Mouse (Mus musculus) kidney, embryonic 16.5 days (tissue): ENCODE measurements at regions not wholly inside any gene's neighbourhood (a gene's known extent, or its start where the extent isn't known, plus 50 kb on each side); places are given as distances from the start of the nearest gene placed in this dataset.

ENCODE experiments used
- ATAC-seq: fragments of 200-750 bp; cut with Nextera tagmentation; 2 replicates; pipeline ENCODE4 v1.8.0; 2017; ENCODE audit warnings: moderate TSS enrichment; ENCODE audit not compliant: low FRiP score, low TSS enrichment
- H3K27ac ChIP-seq: fragments of 300-500 bp; sonication (generic); 2 replicates; pipeline ENCODE4 v1.5.1; 2014; ENCODE audit warnings: low read length
- H3K27me3 ChIP-seq: fragments of 300-500 bp; sonication (generic); 2 replicates; pipeline ENCODE4 v1.6.1; 2014; ENCODE audit warnings: low read length, control low read depth, mixed read lengths; ENCODE audit not compliant: insufficient read depth
- H3K36me3 ChIP-seq: fragments of 300-500 bp; sonication (generic); 2 replicates; pipeline ENCODE4 v1.6.1; 2014; ENCODE audit warnings: low read length, control low read depth, mixed read lengths; ENCODE audit not compliant: insufficient read depth
- H3K4me1 ChIP-seq: fragments of 300-500 bp; sonication (generic); 2 replicates; pipeline ENCODE4 v1.6.1; 2014; ENCODE audit warnings: low read length, control low read depth, mixed read lengths; ENCODE audit not compliant: insufficient read depth
- H3K4me2 ChIP-seq: fragments of 300-500 bp; sonication (generic); replicated peaks from 2 replicates; pipeline ENCODE4 v1.6.1; 2014; ENCODE audit warnings: low read depth, low read length
- H3K4me3 ChIP-seq: fragments of 300-500 bp; sonication (generic); 2 replicates; pipeline ENCODE4 v1.5.1; 2014; ENCODE audit warnings: mild to moderate bottlenecking, low read length
- H3K9ac ChIP-seq: fragments of 300-500 bp; sonication (generic); replicated peaks from 2 replicates; pipeline ENCODE4 v1.6.1; 2014; ENCODE audit warnings: low read length
- H3K9me3 ChIP-seq: fragments of 300-500 bp; sonication (generic); 2 replicates; pipeline ENCODE4 v1.6.1; 2016; ENCODE audit warnings: low read length, control low read depth
- WGBS: fragments of 180-500 bp; shearing (Covaris S2); extraction: QIAGEN DNeasy Blood & Tissue Kit; methylation state at CpG from one replicate; pipeline ENCODE4 v1.1.7; 2014; 5-methylcytosine and 5-hydroxymethylcytosine counted together

- Histone ChIP-seq H3K36me3 (no peaks in the 10 kb centered on the region), H3K4me2 (no peak overlapping the region), H3K4me3 (no peak overlapping the region), H3K27ac (no peak overlapping the region), H3K4me1 (no peaks in the 10 kb centered on the region), H3K9me3 (no peaks in the 10 kb centered on the region), H3K9ac (no peak overlapping the region), H3K27me3 (no peaks in the 10 kb centered on the region)
- 66% methylated on average over 14 of the region's 14 CpGs for WGBS
- no peak for ATAC-seq
These were observed 285.1 kb upstream of the Camk1g start for GRCm38 (mm10) chr1:193655076-193655677.

GRCm38 (mm10) chr1:193650275-193650674 is 280.2 kb upstream of the Camk1g start:
- ATAC-seq: no peak
- Histone ChIP-seq H3K9ac (no peak overlapping the region), H3K36me3 (no peaks in the 10 kb centered on the region), H3K27me3 (no peaks in the 10 kb centered on the region), H3K4me3 (no peak overlapping the region), H3K27ac (no peak overlapping the region), H3K9me3 (no peaks in the 10 kb centered on the region), H3K4me2 (no peak overlapping the region), H3K4me1 (no peaks in the 10 kb centered on the region)

- no peaks in the 10 kb centered on the region for H3K9me3 ChIP-seq
- no peak overlapping the region for H3K27ac ChIP-seq
- H3K4me2 ChIP-seq: no peak overlapping the region
- WGBS: 90% methylated on average over 1 of the region's 1 CpGs
- H3K4me3 ChIP-seq: no peak overlapping the region
- no peaks in the 10 kb centered on the region for H3K27me3 ChIP-seq
- H3K9ac ChIP-seq: no peak overlapping the region
- no peaks in the 10 kb centered on the region for H3K36me3 ChIP-seq
- no peak for ATAC-seq
- no peaks in the 10 kb centered on the region for H3K4me1 ChIP-seq
These were observed 279.3 kb upstream of the Camk1g start for GRCm38 (mm10) chr1:193649400-193649799.

DNA sequence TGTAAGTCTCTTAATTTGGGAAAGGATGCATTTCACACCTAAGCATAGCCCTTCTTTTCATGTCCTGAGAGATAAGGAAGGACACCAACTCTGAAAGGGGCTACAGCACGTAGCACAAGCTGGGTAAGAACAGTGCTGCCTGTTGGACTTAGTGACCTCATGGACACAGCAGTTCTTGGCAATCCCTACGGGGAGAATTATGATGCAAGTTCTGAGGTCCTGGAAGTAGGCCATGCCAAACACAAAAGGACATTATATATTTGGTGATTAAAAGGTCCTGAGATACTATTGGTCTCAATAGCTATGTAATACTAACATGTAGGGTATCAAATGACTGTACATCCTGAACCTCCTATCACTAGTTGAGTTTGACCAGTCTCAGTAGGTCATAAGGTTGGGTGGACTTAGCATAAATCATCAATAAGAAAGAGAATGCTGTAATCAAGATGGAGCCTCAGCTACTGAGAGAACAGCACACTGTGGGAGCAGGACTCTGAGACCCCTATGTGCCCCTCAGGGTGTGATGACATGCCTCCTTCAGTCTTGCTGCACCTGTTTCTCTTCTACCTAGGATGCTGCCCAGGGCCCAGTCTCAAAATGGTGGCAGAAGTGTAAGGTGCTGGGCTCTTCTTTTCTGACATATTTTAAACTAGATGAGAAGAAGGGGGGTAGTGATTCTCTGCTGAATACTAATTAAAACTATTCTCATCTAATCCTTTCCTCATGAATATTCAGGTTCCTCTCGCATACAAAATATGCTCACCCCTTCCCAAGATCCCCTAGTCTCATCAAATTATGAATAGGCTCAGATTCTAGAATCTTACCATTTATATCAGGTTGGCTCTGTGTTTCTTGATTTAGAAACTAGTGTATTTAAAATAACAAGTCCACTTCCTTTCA is 277.5 kb upstream of the Camk1g start:
- Histone ChIP-seq H3K9ac (no peak overlapping the region), H3K27ac (no peak overlapping the region), H3K27me3 (no peaks in the 10 kb centered on the region), H3K4me3 (no peak overlapping the region), H3K4me1 (peaks cover 4% of the 10 kb centered on the region; the same call in 1 of the 2 replicates), H3K9me3 (0 out of 2 replicates have a peak, but pooled peaks cover 3% of the 10 kb centered on the region), H3K4me2 (no peak overlapping the region), H3K36me3 (no peaks in the 10 kb centered on the region)
- no peak for ATAC-seq
- WGBS: 72% methylated on average over 3 of the region's 3 CpGs

GRCm38 (mm10) chr1:193644506-193644905 is 274.4 kb upstream of the Camk1g start:
- ATAC-seq: no peak

GRCm38 (mm10) chr1:193636451-193636850 is 266.4 kb upstream of the Camk1g start:
- 62% methylated on average over 5 of the region's 5 CpGs for WGBS
- Histone ChIP-seq H3K9me3 (no peaks in the 10 kb centered on the region), H3K4me2 (no peak overlapping the region), H3K9ac (no peak overlapping the region), H3K27ac (no peak overlapping the region), H3K27me3 (no peaks in the 10 kb centered on the region), H3K4me3 (no peak overlapping the region), H3K4me1 (no peaks in the 10 kb centered on the region), H3K36me3 (no peaks in the 10 kb centered on the region)
- ATAC-seq: no peak

More at GRCm38 (mm10) chr1:193644506-193644905, 274.4 kb upstream of the Camk1g start:
- Histone ChIP-seq H3K36me3 (no peaks in the 10 kb centered on the region), H3K4me1 (peaks cover 4% of the 10 kb centered on the region; the same call in 1 of the 2 replicates), H3K27me3 (no peaks in the 10 kb centered on the region), H3K4me3 (no peak overlapping the region), H3K27ac (no peak overlapping the region), H3K9ac (no peak overlapping the region), H3K4me2 (no peak overlapping the region), H3K9me3 (0 out of 2 replicates have a peak, but pooled peaks cover 3% of the 10 kb centered on the region)
- WGBS: 84% methylated on average over 2 of the region's 2 CpGs

DNA sequence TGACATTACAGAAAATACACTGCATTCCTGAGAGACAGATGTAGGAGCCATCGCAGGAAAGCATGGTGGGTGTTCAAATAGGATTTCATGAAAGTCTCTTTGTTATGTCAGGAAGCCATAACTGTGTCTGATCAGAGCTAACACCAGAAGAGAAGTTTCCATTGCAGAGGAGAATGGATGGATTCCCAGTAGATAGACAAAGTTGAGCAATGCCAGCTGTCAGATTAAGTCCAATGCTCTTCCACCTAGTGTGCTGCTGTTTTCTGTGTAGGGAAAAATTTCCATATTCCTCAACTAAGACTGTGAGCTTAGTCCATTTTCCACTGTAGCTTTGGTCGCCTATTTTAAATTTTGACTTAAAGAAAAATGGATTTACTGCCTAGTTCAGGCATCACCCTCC is 262.0 kb upstream of the Camk1g start:
- WGBS: 87% methylated on average over 2 of the region's 2 CpGs
- no peak overlapping the region for H3K4me2 ChIP-seq

GRCm38 (mm10) chr1:193629887-193630286 is 259.8 kb upstream of the Camk1g start:
- Histone ChIP-seq H3K27ac (no peak overlapping the region), H3K27me3 (no peaks in the 10 kb centered on the region), H3K36me3 (no peaks in the 10 kb centered on the region), H3K9ac (no peak overlapping the region), H3K4me2 (no peak overlapping the region), H3K4me1 (peaks cover 7% of the 10 kb centered on the region; the same call in 1 of the 2 replicates), H3K4me3 (no peak overlapping the region), H3K9me3 (no peaks in the 10 kb centered on the region)
- WGBS: 60% methylated on average over 2 of the region's 2 CpGs
- no peak for ATAC-seq

More for the DNA sequence above, 262.0 kb upstream of the Camk1g start:
- Histone ChIP-seq H3K27me3 (no peaks in the 10 kb centered on the region), H3K9ac (no peak overlapping the region), H3K27ac (no peak overlapping the region), H3K36me3 (no peaks in the 10 kb centered on the region), H3K4me1 (no peaks in the 10 kb centered on the region), H3K9me3 (no peaks in the 10 kb centered on the region), H3K4me3 (no peak overlapping the region)
- ATAC-seq: no peak

DNA sequence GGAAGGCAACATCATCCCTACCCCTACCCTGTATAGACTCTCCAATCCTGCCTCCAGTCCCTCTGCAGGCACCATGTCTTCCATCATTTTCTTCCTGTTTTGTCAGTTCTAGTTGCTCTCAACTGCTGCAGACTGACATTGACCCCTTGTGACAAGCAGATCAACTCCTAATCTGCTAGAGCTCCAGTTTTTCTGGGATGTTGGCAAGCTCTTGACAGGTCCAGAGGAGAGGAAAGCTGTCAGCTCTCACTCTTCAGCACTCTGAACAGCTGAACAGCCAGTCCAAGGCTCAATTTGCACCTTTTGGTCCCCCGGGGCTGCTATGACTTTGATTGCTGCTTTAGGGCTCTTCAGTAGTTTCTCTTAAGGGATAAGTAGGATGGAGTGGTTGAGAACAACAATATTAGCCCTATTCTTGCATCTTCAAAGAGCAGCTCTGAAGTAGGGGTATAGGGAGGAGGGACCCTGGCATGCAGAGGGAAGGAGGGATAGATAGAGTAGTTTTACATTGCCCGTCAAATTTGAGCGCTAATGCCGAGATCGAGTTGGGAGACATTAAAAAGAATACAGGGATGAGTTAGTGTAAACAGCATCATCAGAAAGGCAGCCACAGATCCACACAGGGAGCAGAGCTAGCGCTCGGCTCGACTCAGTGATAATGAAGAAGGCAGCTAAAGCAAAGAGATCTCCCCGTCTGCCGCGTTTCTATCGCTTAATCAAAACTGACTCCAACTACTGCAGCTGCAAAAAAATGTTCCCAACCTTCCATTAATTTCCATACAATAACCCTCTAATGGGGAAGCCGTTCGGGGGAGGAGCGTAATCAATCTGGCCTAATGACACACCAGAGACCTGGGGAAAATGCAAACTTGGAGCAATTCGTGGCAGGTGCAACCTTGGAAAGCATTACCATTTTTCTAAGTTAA is 257.1 kb upstream of the Camk1g start:
- no peak for ATAC-seq
- no peaks in the 10 kb centered on the region for H3K36me3 ChIP-seq
- WGBS: 51% methylated on average over 16 of the region's 16 CpGs
- H3K27me3 ChIP-seq: no peaks in the 10 kb centered on the region
- H3K4me2 ChIP-seq: no peak overlapping the region
- no peaks in the 10 kb centered on the region for H3K9me3 ChIP-seq
- no peak overlapping the region for H3K27ac ChIP-seq
- H3K9ac ChIP-seq: no peak overlapping the region
- H3K4me1 ChIP-seq: peaks cover 7% of the 10 kb centered on the region; the same call in 1 of the 2 replicates
- no peak overlapping the region for H3K4me3 ChIP-seq
